Mouse (Mus musculus): ENCODE measurements at regions not wholly inside any gene's neighbourhood (a gene's known extent, or its start where the extent isn't known, plus 50 kb on each side); places are given as distances from the start of the nearest gene placed in this dataset.

DNA sequence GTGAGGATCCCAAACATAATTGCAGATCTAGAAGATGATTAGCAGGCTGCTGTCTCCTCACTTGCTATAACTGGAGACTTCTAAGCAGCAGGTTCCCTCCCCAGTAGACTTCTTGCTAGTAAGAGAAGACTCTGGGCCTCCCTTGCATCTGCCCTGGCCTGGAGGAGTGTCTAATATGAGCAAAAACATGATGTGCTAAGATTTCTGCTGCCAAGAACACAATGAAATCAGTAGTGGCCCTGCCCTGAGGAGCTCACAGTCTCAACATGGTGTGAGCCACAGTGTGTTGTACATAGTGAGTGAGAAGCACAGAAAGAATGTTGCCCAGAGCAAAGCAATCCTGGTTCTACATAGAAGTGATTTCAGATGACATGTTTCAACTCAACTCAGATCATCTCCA is 520.1 kb upstream of the Nrp1 start:
- TF ChIP-seq CTCF (IDR thresholded peaks at IDR 0.05; ENCODE audit: borderline replicate concordance, insufficient read depth, low read depth, low read length) (no peak), POLR2A (IDR thresholded peaks at IDR 0.05; ENCODE audit: borderline replicate concordance, insufficient read depth, low read length) (no peak)
